Mouse (Mus musculus): ENCODE results near the gene Slc35b4.

GRCm38 (mm10) chr6:34176111-34176863 is 624 bp downstream of the Slc35b4 start:
- TF ChIP-seq POLR2A (IDR thresholded peaks at IDR 0.05; ENCODE audit: borderline replicate concordance, low read depth, low read length) (no peak), CTCF (IDR thresholded peaks at IDR 0.05; ENCODE audit: low read depth, low read length) (no peak)

Data from bone marrow macrophage, adult 2 months (primary cell).